Mouse (Mus musculus): ENCODE results near the gene Trim24. TPM values are rescaled to one million over a fixed set of nuclear protein-coding genes. Genes with fewer than 3 reads are reported as not detected.

Trim24 gene
- polyA plus RNA-seq, 1 experiment from 2014 or later, result 35.4 TPM

DNA sequence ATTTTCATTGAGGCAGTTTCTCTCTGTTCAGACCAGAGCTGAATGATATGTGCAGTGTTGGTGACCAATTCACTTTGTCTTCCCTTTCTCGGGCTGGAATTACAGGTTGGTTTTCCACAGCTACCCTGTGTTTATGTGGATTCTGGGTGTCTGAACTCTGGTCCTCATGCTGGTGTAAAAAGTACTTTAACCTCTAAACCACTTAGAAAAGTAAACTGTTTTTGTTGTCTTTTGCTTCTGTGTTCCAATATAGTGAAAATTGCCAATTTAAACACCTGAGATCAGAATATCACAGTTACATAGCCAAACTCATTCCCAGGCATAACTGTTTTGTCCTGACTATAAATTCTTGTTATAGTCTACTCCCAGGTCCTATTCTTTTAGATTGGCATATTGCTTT lies 56.1 kb downstream of the Trim24 start:
- Histone ChIP-seq H3K9ac (ENCODE audit: low read depth, low read length) (no peak overlapping the region), H3K4me2 (replicated peaks; ENCODE audit: low read depth, low read length) (no peak overlapping the region), H3K4me3 (ENCODE audit: low read depth, low read length) (no peak overlapping the region), H3K27ac (ENCODE audit: low read depth, low read length) (no peak overlapping the region), H3K4me1 (replicated peaks; ENCODE audit: control insufficient read depth, insufficient read depth, low read length) (no peaks in the 10 kb centered on the region), H3K27me3 (ENCODE audit: control insufficient read depth, insufficient read depth, low read length) (no peaks in the 10 kb centered on the region), H3K36me3 (ENCODE audit: control insufficient read depth, insufficient read depth, low read length) (peaks cover 5% of the 10 kb centered on the region; the same call in 1 of the 2 replicates), H3K9me3 (ENCODE audit: control insufficient read depth, low read length) (no peaks in the 10 kb centered on the region)
- ATAC-seq (ENCODE audit: low FRiP score) (no peak), DNase-seq (ENCODE audit: low spot score) (no peak)
- WGBS, result 100% methylated on average over 1 of the region's 1 CpGs

DNA sequence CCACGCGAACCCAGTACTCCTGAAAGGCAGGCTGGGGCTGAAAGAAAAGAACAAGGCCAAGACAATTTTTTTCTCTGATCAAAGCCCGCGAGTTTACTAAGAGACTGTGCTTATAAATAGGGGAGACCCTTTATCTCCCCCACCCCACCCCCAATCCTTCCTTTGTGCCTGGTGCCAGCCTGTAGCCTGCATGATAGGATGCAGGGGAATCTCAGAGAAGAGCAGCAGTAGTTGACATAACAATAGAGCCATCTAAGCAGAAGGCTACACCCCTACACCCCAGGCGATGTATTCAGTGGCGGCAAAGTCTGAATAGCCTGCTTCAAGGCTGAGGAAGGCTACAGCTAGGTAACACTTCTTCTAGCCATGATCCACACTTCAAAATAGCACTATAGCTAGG lies 65.9 kb downstream of the Trim24 start:
- Histone ChIP-seq H3K4me1 (replicated peaks; ENCODE audit: control insufficient read depth, insufficient read depth, low read length) (no peaks in the 10 kb centered on the region), H3K36me3 (ENCODE audit: control insufficient read depth, insufficient read depth, low read length) (peaks cover 2% of the 10 kb centered on the region; the same call in 1 of the 2 replicates), H3K4me3 (ENCODE audit: low read depth, low read length) (no peak overlapping the region), H3K4me2 (replicated peaks; ENCODE audit: low read depth, low read length) (no peak overlapping the region), H3K27ac (ENCODE audit: low read depth, low read length) (no peak overlapping the region), H3K9ac (ENCODE audit: low read depth, low read length) (no peak overlapping the region), H3K27me3 (ENCODE audit: control insufficient read depth, insufficient read depth, low read length) (no peaks in the 10 kb centered on the region), H3K9me3 (ENCODE audit: control insufficient read depth, low read length) (no peaks in the 10 kb centered on the region)
- 23% methylated on average over 6 of the region's 6 CpGs for WGBS
- ATAC-seq (ENCODE audit: low FRiP score) (peak; percentile 51; the same call in 1 of the 2 replicates), DNase-seq (ENCODE audit: low spot score) (peak; percentile 15)

DNA sequence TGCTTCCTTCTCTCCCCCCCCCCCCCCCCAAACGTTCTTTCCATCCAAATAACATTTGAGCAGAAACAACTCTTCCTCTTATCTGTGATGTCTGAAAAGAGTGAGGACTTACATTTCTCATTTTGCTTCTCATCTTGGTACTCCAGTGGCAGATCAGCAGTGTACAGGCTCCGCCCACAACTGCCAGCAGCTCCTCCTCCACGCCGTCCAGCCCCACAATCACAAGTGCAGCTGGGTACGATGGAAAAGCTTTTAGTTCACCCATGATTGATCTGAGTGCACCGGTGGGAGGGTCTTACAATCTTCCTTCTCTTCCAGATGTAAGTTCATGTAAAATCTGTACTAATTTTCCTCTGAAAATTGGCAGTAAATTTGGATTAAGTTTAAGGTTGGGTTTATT lies 80.7 kb downstream of the Trim24 start:
- 82% methylated on average over 5 of the region's 6 CpGs for WGBS
- Histone ChIP-seq H3K9ac (ENCODE audit: low read depth, low read length) (no peak overlapping the region), H3K4me3 (ENCODE audit: low read depth, low read length) (no peak overlapping the region), H3K27ac (ENCODE audit: low read depth, low read length) (no peak overlapping the region), H3K27me3 (ENCODE audit: control insufficient read depth, insufficient read depth, low read length) (no peaks in the 10 kb centered on the region), H3K36me3 (ENCODE audit: control insufficient read depth, insufficient read depth, low read length) (no peaks in the 10 kb centered on the region), H3K9me3 (ENCODE audit: control insufficient read depth, low read length) (no peaks in the 10 kb centered on the region), H3K4me2 (replicated peaks; ENCODE audit: low read depth, low read length) (no peak overlapping the region), H3K4me1 (replicated peaks; ENCODE audit: control insufficient read depth, insufficient read depth, low read length) (no peaks in the 10 kb centered on the region)
- DNase-seq (ENCODE audit: low spot score) (no peak), ATAC-seq (ENCODE audit: low FRiP score) (no peak)

DNA sequence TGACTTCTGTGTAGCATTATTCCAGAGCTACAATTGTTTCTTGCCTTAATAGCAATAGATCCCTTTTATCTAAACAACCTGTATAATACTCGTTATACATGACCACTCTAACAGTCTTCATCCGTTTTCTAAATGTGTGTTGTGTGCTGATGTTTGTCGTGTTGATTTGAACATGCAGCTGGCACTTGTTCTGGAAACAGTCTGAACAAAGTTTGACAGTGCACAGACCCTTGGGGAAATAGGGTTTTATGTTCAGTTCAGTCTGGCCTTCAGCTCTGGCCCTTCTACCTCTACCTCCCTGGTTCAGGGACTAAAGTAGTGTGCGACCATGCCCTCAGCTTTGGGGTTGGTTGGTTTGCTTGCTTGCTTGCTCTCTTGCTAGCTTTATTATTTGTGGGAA lies 96.8 kb downstream of the Trim24 start:
- no peak for ATAC-seq (ENCODE audit: low FRiP score)
- Histone ChIP-seq H3K4me1 (replicated peaks; ENCODE audit: control insufficient read depth, insufficient read depth, low read length) (no peaks in the 10 kb centered on the region), H3K9me3 (ENCODE audit: control insufficient read depth, low read length) (no peaks in the 10 kb centered on the region), H3K36me3 (ENCODE audit: control insufficient read depth, insufficient read depth, low read length) (0 out of 2 replicates have a peak, but pooled peaks cover 2% of the 10 kb centered on the region), H3K4me2 (replicated peaks; ENCODE audit: low read depth, low read length) (no peak overlapping the region), H3K27ac (ENCODE audit: low read depth, low read length) (no peak overlapping the region), H3K9ac (ENCODE audit: low read depth, low read length) (no peak overlapping the region), H3K4me3 (ENCODE audit: low read depth, low read length) (no peak overlapping the region), H3K27me3 (ENCODE audit: control insufficient read depth, insufficient read depth, low read length) (no peaks in the 10 kb centered on the region)
- 92% methylated on average over 4 of the region's 4 CpGs for WGBS
- DNase-seq (ENCODE audit: low spot score), result no peak

DNA sequence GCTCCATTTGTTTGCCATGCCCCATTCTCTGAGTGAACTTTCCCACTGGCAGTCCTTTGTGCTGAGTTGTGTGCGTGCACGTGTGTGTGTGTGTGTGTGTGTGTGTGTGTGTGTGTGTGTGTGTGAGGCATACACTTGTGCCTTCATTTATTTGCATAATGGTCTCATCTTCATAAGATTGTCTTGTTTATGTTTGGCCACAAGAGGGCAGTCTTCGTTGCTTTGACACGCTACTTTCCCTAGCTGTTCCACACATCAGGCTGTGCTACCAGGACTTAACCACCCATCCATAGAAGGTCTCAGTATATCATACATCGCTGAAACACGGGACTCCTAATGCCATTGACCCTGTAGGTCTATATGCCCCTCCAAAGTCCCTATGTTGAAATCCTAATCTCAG lies 136.8 kb downstream of the Trim24 start:
- Histone ChIP-seq H3K4me3 (ENCODE audit: low read depth, low read length) (no peak overlapping the region), H3K9ac (ENCODE audit: low read depth, low read length) (no peak overlapping the region), H3K27me3 (ENCODE audit: control insufficient read depth, insufficient read depth, low read length) (no peaks in the 10 kb centered on the region), H3K4me2 (replicated peaks; ENCODE audit: low read depth, low read length) (no peak overlapping the region), H3K9me3 (ENCODE audit: control insufficient read depth, low read length) (no peaks in the 10 kb centered on the region), H3K4me1 (replicated peaks; ENCODE audit: control insufficient read depth, insufficient read depth, low read length) (no peaks in the 10 kb centered on the region), H3K27ac (ENCODE audit: low read depth, low read length) (no peak overlapping the region), H3K36me3 (ENCODE audit: control insufficient read depth, insufficient read depth, low read length) (no peaks in the 10 kb centered on the region)
- WGBS, result 13% methylated on average over 6 of the region's 6 CpGs
- peak; percentile 82 for DNase-seq (ENCODE audit: low spot score)
- ATAC-seq (ENCODE audit: low FRiP score), result peak; percentile 63; the same call in 1 of the 2 replicates

DNA sequence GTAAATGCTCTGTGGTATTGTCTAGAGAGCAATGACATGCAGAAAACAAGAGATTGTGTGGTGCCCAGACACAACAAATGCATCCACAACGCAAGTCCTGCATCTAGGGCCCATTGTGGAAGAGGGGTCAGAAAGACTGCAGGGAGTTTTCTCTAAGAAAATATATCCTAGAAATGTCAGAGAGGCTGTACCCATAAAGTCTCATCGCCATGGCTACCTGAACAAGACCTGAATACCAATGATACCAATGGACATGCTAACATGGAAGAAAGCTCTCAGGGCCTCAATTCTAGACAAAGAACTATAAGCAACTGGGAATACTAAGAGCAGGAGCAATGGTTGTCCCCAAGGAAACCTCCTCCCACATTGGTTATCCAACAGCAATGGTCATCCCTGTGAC lies 142.2 kb downstream of the Trim24 start:
- no peak overlapping the region for H3K27ac ChIP-seq (ENCODE audit: low read depth, low read length)
- H3K9me3 ChIP-seq (ENCODE audit: control insufficient read depth, low read length), result no peaks in the 10 kb centered on the region
- H3K36me3 ChIP-seq (ENCODE audit: control insufficient read depth, insufficient read depth, low read length), result no peaks in the 10 kb centered on the region
- 0 out of 2 replicates have a peak, but pooled peaks have one; percentile 19 for ATAC-seq (ENCODE audit: low FRiP score)
- H3K27me3 ChIP-seq (ENCODE audit: control insufficient read depth, insufficient read depth, low read length), result no peaks in the 10 kb centered on the region
- H3K4me1 ChIP-seq (replicated peaks; ENCODE audit: control insufficient read depth, insufficient read depth, low read length), result 0 out of 2 replicates have a peak, but pooled peaks cover 2% of the 10 kb centered on the region
- DNase-seq (ENCODE audit: low spot score), result peak; percentile 44
- no peak overlapping the region for H3K4me3 ChIP-seq (ENCODE audit: low read depth, low read length)
- H3K4me2 ChIP-seq (replicated peaks; ENCODE audit: low read depth, low read length), result no peak overlapping the region
- no peak overlapping the region for H3K9ac ChIP-seq (ENCODE audit: low read depth, low read length)
- 71% methylated on average over 2 of the region's 2 CpGs for WGBS

Other genes with a start within 250 kb of the Trim24 start
- gene Svopl, start 176.2 kb downstream of the Trim24 start, polyA plus RNA-seq (2014; fragmentation: Nextera tagmentation; extraction: Ambion mirVana), result 2.6 and 3.4 TPM in 2 replicates
- gene Tmem213, start 238.4 kb downstream of the Trim24 start, polyA plus RNA-seq (2014; fragmentation: Nextera tagmentation; extraction: Ambion mirVana), result not detected in 2 replicates

Data from hindbrain, embryonic 11.5 days (tissue).